Mouse (Mus musculus): ENCODE measurements around the gene Tia1. TPM values are rescaled to one million over a fixed set of nuclear protein-coding genes. Genes with fewer than 3 reads are reported as not detected.

Gene Tia1
- polyA plus RNA-seq, 1 experiment, result 11.5 TPM

DNA sequence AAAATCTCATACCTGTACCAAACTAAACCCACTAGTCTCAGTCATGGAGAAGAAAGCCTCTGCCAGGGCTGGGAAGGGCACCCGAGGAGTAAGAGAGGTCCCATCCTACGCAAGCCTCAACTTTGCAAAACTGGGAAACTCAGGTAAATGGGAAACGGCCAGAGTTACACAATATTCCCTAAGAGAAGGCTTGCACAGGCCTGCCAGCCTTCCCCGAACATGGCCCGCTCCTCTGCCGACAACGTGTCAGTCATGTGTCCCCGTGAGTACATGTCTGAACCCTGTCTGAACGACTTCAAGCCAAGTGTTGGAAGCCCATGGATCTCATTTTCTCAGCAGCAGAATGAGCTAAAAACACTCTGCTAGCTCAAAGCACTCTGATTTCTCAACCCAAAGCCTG lies 9.0 kb upstream of the Tia1 start:
- Histone ChIP-seq H3K27me3 (replicated peaks; ENCODE audit: control insufficient read depth, insufficient read depth, low read length) (no peaks in the 10 kb centered on the region), H3K27ac (ENCODE audit: insufficient read depth, low read depth, low read length) (no peak overlapping the region), H3K36me3 (ENCODE audit: control insufficient read depth, insufficient read depth, low read length) (peaks cover 7% of the 10 kb centered on the region; the same call in 1 of the 2 replicates), H3K4me3 (ENCODE audit: insufficient read depth, low read depth, low read length) (no peak overlapping the region), H3K4me1 (ENCODE audit: control insufficient read depth, insufficient read depth, low read length) (peaks cover 6% of the 10 kb centered on the region; the same call in 1 of the 2 replicates)
- TF ChIP-seq CTCF (conservative IDR thresholded peaks at IDR 0.05; ENCODE audit: insufficient read depth, insufficient read length, low read depth, low read length) (no peak), POLR2A (IDR thresholded peaks at IDR 0.05; ENCODE audit: low read depth, low read length) (no peak)
- DNase-seq, result no peak
- 87% methylated on average over 9 of the region's 9 CpGs for WGBS

GRCm38 (mm10) chr6:86395969-86396368 lies 8.1 kb upstream of the Tia1 start:
- 25% methylated on average over 10 of the region's 10 CpGs for WGBS
- no peak for DNase-seq
- peaks cover 7% of the 10 kb centered on the region; the same call in 1 of the 2 replicates for H3K36me3 ChIP-seq (ENCODE audit: control insufficient read depth, insufficient read depth, low read length)
- no peaks in the 10 kb centered on the region for H3K27me3 ChIP-seq (replicated peaks; ENCODE audit: control insufficient read depth, insufficient read depth, low read length)
- peak overlapping the region; percentile 88 for H3K4me3 ChIP-seq (ENCODE audit: insufficient read depth, low read depth, low read length)
- H3K27ac ChIP-seq (ENCODE audit: insufficient read depth, low read depth, low read length), result no peak overlapping the region
- peaks cover 6% of the 10 kb centered on the region; the same call in 1 of the 2 replicates for H3K4me1 ChIP-seq (ENCODE audit: control insufficient read depth, insufficient read depth, low read length)
- TF ChIP-seq CTCF (conservative IDR thresholded peaks at IDR 0.05; ENCODE audit: insufficient read depth, insufficient read length, low read depth, low read length) (no peak), POLR2A (IDR thresholded peaks at IDR 0.05; ENCODE audit: low read depth, low read length) (no peak)

- TF ChIP-seq POLR2A (IDR thresholded peaks at IDR 0.05; ENCODE audit: low read depth, low read length) (peak; percentile 97), CTCF (conservative IDR thresholded peaks at IDR 0.05; ENCODE audit: insufficient read depth, insufficient read length, low read depth, low read length) (no peak)
- Histone ChIP-seq H3K27me3 (replicated peaks; ENCODE audit: control insufficient read depth, insufficient read depth, low read length) (no peaks in the 10 kb centered on the region), H3K27ac (ENCODE audit: insufficient read depth, low read depth, low read length) (peak within 1 kb of the TSS; percentile 66), H3K4me3 (ENCODE audit: insufficient read depth, low read depth, low read length) (peak within 1 kb of the TSS; percentile 88), H3K36me3 (ENCODE audit: control insufficient read depth, insufficient read depth, low read length) (peaks cover under 1% of the 10 kb centered on the region; the same call in 1 of the 2 replicates), H3K4me1 (ENCODE audit: control insufficient read depth, insufficient read depth, low read length) (peaks cover 6% of the 10 kb centered on the region; the same call in 1 of the 2 replicates)
- peak; percentile 92 for DNase-seq
- under 1% methylated on average over 51 of the region's 51 CpGs for WGBS
Measured at GRCm38 (mm10) chr6:86396581-86397256, 7.3 kb upstream of the Tia1 start, which contains the start of gene Pcyox1. Gene Pcyox1, minus strand, starts transcription at chr6:86397154.

GRCm38 (mm10) chr6:86397257-86397980 lies 6.6 kb upstream of the Tia1 start:
- Histone ChIP-seq H3K36me3 (ENCODE audit: control insufficient read depth, insufficient read depth, low read length) (no peaks in the 10 kb centered on the region), H3K4me1 (ENCODE audit: control insufficient read depth, insufficient read depth, low read length) (peaks cover 6% of the 10 kb centered on the region; the same call in 1 of the 2 replicates), H3K4me3 (ENCODE audit: insufficient read depth, low read depth, low read length) (peak overlapping the region; percentile 88), H3K27me3 (replicated peaks; ENCODE audit: control insufficient read depth, insufficient read depth, low read length) (no peaks in the 10 kb centered on the region), H3K27ac (ENCODE audit: insufficient read depth, low read depth, low read length) (peak overlapping the region; percentile 48)
- DNase-seq, result no peak
- WGBS, result under 1% methylated on average over 14 of the region's 14 CpGs
- TF ChIP-seq POLR2A (IDR thresholded peaks at IDR 0.05; ENCODE audit: low read depth, low read length) (no peak), CTCF (conservative IDR thresholded peaks at IDR 0.05; ENCODE audit: insufficient read depth, insufficient read length, low read depth, low read length) (no peak)

GRCm38 (mm10) chr6:86398986-86399385 lies 5.0 kb upstream of the Tia1 start:
- Histone ChIP-seq H3K36me3 (ENCODE audit: control insufficient read depth, insufficient read depth, low read length) (no peaks in the 10 kb centered on the region), H3K27ac (ENCODE audit: insufficient read depth, low read depth, low read length) (no peak overlapping the region), H3K4me3 (ENCODE audit: insufficient read depth, low read depth, low read length) (no peak overlapping the region), H3K27me3 (replicated peaks; ENCODE audit: control insufficient read depth, insufficient read depth, low read length) (no peaks in the 10 kb centered on the region), H3K4me1 (ENCODE audit: control insufficient read depth, insufficient read depth, low read length) (peaks cover 6% of the 10 kb centered on the region; the same call in 1 of the 2 replicates)
- no peak for TF ChIP-seq CTCF (conservative IDR thresholded peaks at IDR 0.05; ENCODE audit: insufficient read depth, insufficient read length, low read depth, low read length)
- TF ChIP-seq POLR2A (IDR thresholded peaks at IDR 0.05; ENCODE audit: low read depth, low read length), result no peak
- DNase-seq, result no peak
- WGBS, result 85% methylated on average over 2 of the region's 2 CpGs

- TF ChIP-seq CTCF (conservative IDR thresholded peaks at IDR 0.05; ENCODE audit: insufficient read depth, insufficient read length, low read depth, low read length), result no peak
- no peak for TF ChIP-seq POLR2A (IDR thresholded peaks at IDR 0.05; ENCODE audit: low read depth, low read length)
- no peak overlapping the region for H3K27ac ChIP-seq (ENCODE audit: insufficient read depth, low read depth, low read length)
- WGBS, result 76% methylated on average over 2 of the region's 2 CpGs
- no peaks in the 10 kb centered on the region for H3K36me3 ChIP-seq (ENCODE audit: control insufficient read depth, insufficient read depth, low read length)
- no peaks in the 10 kb centered on the region for H3K27me3 ChIP-seq (replicated peaks; ENCODE audit: control insufficient read depth, insufficient read depth, low read length)
- H3K4me3 ChIP-seq (ENCODE audit: insufficient read depth, low read depth, low read length), result no peak overlapping the region
- H3K4me1 ChIP-seq (ENCODE audit: control insufficient read depth, insufficient read depth, low read length), result peaks cover 5% of the 10 kb centered on the region; the same call in 1 of the 2 replicates
- DNase-seq, result no peak
Measured at GRCm38 (mm10) chr6:86399995-86400394, 4.0 kb upstream of the Tia1 start.

- WGBS, result 3% methylated on average over 9 of the region's 9 CpGs
- Histone ChIP-seq H3K36me3 (ENCODE audit: control insufficient read depth, insufficient read depth, low read length) (no peaks in the 10 kb centered on the region), H3K4me3 (ENCODE audit: insufficient read depth, low read depth, low read length) (no peak overlapping the region), H3K4me1 (ENCODE audit: control insufficient read depth, insufficient read depth, low read length) (peaks cover 6% of the 10 kb centered on the region; the same call in 1 of the 2 replicates), H3K27ac (ENCODE audit: insufficient read depth, low read depth, low read length) (no peak overlapping the region), H3K27me3 (replicated peaks; ENCODE audit: control insufficient read depth, insufficient read depth, low read length) (no peaks in the 10 kb centered on the region)
- no peak for TF ChIP-seq POLR2A (IDR thresholded peaks at IDR 0.05; ENCODE audit: low read depth, low read length)
- peak; percentile 84 for TF ChIP-seq CTCF (conservative IDR thresholded peaks at IDR 0.05; ENCODE audit: insufficient read depth, insufficient read length, low read depth, low read length)
- DNase-seq, result peak; percentile 93
Measured at GRCm38 (mm10) chr6:86400972-86401371, 3.0 kb upstream of the Tia1 start.

Data from kidney, adult 2 months (tissue).